In the genomic region with DNA sequence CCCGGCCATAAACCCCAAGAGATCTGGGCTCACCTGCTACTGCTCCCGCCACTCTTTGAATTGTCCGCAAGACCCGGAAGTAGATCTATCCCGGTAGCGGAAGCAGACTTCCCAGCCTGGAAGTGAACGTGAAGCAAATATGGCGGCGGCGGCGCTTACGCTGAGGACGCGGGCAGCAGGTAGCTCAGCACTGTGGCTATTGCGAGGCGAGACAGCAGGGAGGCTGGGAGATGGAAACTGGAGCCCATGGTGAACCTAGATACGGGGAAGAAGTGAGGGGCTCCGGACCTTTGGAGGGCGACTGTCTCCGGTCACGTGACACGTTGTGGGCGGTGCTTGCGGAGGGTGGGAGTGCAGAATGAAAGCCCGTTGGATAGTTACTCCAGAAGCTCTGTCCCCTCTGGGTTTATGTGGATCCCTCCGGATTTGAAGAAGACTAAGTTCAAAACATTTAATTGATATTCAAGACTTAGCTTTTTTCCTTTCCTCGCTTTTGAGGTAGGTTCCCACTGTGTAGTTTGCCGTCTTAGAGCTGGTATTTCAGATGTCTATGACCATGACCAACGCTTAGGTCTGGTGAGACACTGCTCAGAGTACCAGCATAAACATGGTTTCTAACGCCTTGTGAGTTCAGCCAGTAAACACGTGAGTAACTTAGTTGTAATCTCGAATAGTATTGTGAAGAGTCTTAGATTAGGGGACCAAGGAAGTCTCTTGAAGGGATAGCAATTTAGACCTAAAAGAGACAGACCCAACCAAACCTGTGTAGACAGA, we compare ENCODE assay signal across 8 mouse cellular contexts. TPM values are rescaled to one million over a fixed set of nuclear protein-coding genes. Genes with fewer than 3 reads are reported as not detected.
DNase-seq lines count a peak whose midpoint lies in the region; ATAC-seq and TF ChIP-seq lines count a peak whose summit lies in the region.

A gene (plus strand): TSS at position 105 of the 774 bp plus-strand sequence.
A gene (minus strand): TSS at position 302 of the 774 bp plus-strand sequence.

- peak within 1 kb of the TSS; percentile 81 for H3K9ac ChIP-seq in heart, embryonic 11.5 days (ENCODE audit: low read depth, low read length)
- peak within 1 kb of the TSS; percentile 70 for H3K9ac ChIP-seq in kidney, embryonic 15.5 days

- ATAC-seq in heart, embryonic 11.5 days (replicated peaks; ENCODE audit: insufficient number of reproducible peaks, low FRiP score, low TSS enrichment), result peak; percentile 77
- ATAC-seq in kidney, embryonic 15.5 days (replicated peaks; ENCODE audit: low FRiP score), result peak; percentile 88

- peaks cover 6% of the 10 kb centered on the region for H3K79me3 ChIP-seq in C2C12 (ENCODE audit: low read depth)

- peak within 1 kb of the TSS; percentile 86 for H3ac ChIP-seq in C2C12 (ENCODE audit: control insufficient read depth, insufficient read length, low read depth)

- H3K27me3 ChIP-seq in C2C12 (ENCODE audit: control insufficient read depth, insufficient read depth, insufficient read length), result no peaks in the 10 kb centered on the region
- no peaks in the 10 kb centered on the region for H3K27me3 ChIP-seq in heart, embryonic 11.5 days (ENCODE audit: control insufficient read depth, insufficient read depth, low read length)
- no peaks in the 10 kb centered on the region for H3K27me3 ChIP-seq in kidney, embryonic 15.5 days

- peak within 1 kb of the TSS; percentile 48 for H3K4me3 ChIP-seq in C2C12 (ENCODE audit: insufficient read depth, poor library complexity, severe bottlenecking)
- H3K4me3 ChIP-seq in embryonic fibroblast, embryonic 13.5 days (ENCODE audit: insufficient read depth, low read length), result peak within 1 kb of the TSS; percentile 70
- peak within 1 kb of the TSS; percentile 75 for H3K4me3 ChIP-seq in heart, embryonic 11.5 days (ENCODE audit: low read depth, low read length)
- peak within 1 kb of the TSS; percentile 77 for H3K4me3 ChIP-seq in kidney, embryonic 15.5 days (replicated peaks)

- WGBS in heart, embryonic 11.5 days (ENCODE audit: insufficient replicate concordance), result under 1% methylated on average over 32 of the region's 32 CpGs
- 1% methylated on average over 32 of the region's 32 CpGs for WGBS in kidney, embryonic 15.5 days

- peak within 1 kb of the TSS; percentile 83 for H3K4me2 ChIP-seq in heart, embryonic 11.5 days
- H3K4me2 ChIP-seq in kidney, embryonic 15.5 days, result peak within 1 kb of the TSS; percentile 66

- H3K4me1 ChIP-seq in embryonic fibroblast, embryonic 13.5 days (ENCODE audit: control insufficient read depth, insufficient read depth, low read length), result no peaks in the 10 kb centered on the region; the same call in 1 of the 2 replicates
- H3K4me1 ChIP-seq in heart, embryonic 11.5 days (ENCODE audit: control insufficient read depth, insufficient read depth, low read length), result peaks cover 6% of the 10 kb centered on the region
- H3K4me1 ChIP-seq in kidney, embryonic 15.5 days, result peaks cover 21% of the 10 kb centered on the region

- TF ChIP-seq CTCF in C2C12 (IDR thresholded peaks at IDR 0.05; ENCODE audit: control insufficient read depth, insufficient read depth, insufficient read length), result no peak
- TF ChIP-seq CTCF in embryonic fibroblast, embryonic 13.5 days (IDR thresholded peaks at IDR 0.05; ENCODE audit: borderline replicate concordance, insufficient read depth, low read length), result no peak

- no peak; the same call in 1 of the 2 replicates for TF ChIP-seq POLR2A in embryonic fibroblast, embryonic 13.5 days (IDR thresholded peaks at IDR 0.05; ENCODE audit: low read depth, low read length)

- peak within 1 kb of the TSS; percentile 87 for H3K27ac ChIP-seq in embryonic fibroblast, embryonic 13.5 days (ENCODE audit: insufficient read depth, low read length)
- H3K27ac ChIP-seq in heart, embryonic 11.5 days (ENCODE audit: low read depth, low read length), result peak within 1 kb of the TSS; percentile 88
- peak within 1 kb of the TSS; percentile 98 for H3K27ac ChIP-seq in kidney, embryonic 15.5 days

- peaks cover 34% of the 10 kb centered on the region for H3K36me3 ChIP-seq in C2C12 (ENCODE audit: control insufficient read depth, insufficient read depth)
- peaks cover 13% of the 10 kb centered on the region; the same call in 1 of the 2 replicates for H3K36me3 ChIP-seq in heart, embryonic 11.5 days (ENCODE audit: control insufficient read depth, insufficient read depth, low read length)
- peaks cover 51% of the 10 kb centered on the region for H3K36me3 ChIP-seq in kidney, embryonic 15.5 days

- DNase-seq in brain, adult 2 months (ENCODE audit: low read depth, low spot score), result peak; percentile 90
- DNase-seq in liver, result peak; percentile 84
- peak; percentile 52 to 69 for DNase-seq in monocyte, adult 2 months (ENCODE audit: low read depth in 1 of 2, low spot score in 2 of 2)
- DNase-seq in spleen, postnatal 14 days (ENCODE audit: low spot score in 2 of 2), result peak; percentile 68 to 75

- no peaks in the 10 kb centered on the region for H3K9me3 ChIP-seq in heart, embryonic 11.5 days (replicated peaks; ENCODE audit: control insufficient read depth, low read length)
- no peaks in the 10 kb centered on the region for H3K9me3 ChIP-seq in kidney, embryonic 15.5 days (replicated peaks)

- peaks cover 31% of the 10 kb centered on the region for H3K79me2 ChIP-seq in C2C12 (ENCODE audit: control insufficient read depth, insufficient read depth)

TF ChIP-seq in C2C12, 6 proteins besides CTCF, POLR2A, EP300 and RAD21:
- peak; percentile 21 for TF ChIP-seq MYOD1 (IDR thresholded peaks at IDR 0.05; ENCODE audit: control insufficient read depth, insufficient read length, low read depth)
- no peak for TF ChIP-seq FOSL1 (IDR thresholded peaks at IDR 0.05; ENCODE audit: insufficient read depth, low read length, poor library complexity, severe bottlenecking)
- peak; percentile 98 for TF ChIP-seq USF1 (IDR thresholded peaks at IDR 0.05; ENCODE audit: low read depth)

RNA-seq across cellular contexts. Expression of the first gene that starts in this region (rescaled TPM):
- polyA plus RNA-seq in C2C12 (2012; fragmentation: generic; extraction: Trizol), result 57.0 TPM
- 49.9 and 52.0 TPM in 2 replicates for polyA plus RNA-seq in embryonic fibroblast, embryonic 13.5 days (2011; ENCODE audit: insufficient read length, low read depth, missing spikeins)
- 128 and 136 TPM in 2 replicates for polyA plus RNA-seq in heart, embryonic 11.5 days (2014; fragmentation: Nextera tagmentation; extraction: Ambion mirVana)
- 148 and 154 TPM in 2 replicates for polyA plus RNA-seq in kidney, embryonic 15.5 days (2015; fragmentation: Nextera tagmentation; extraction: Ambion mirVana)

RNA-seq across cellular contexts. Expression of the second gene that starts in this region (rescaled TPM):
- polyA plus RNA-seq in C2C12 (2012; fragmentation: generic; extraction: Trizol), result 10.1 TPM
- polyA plus RNA-seq in embryonic fibroblast, embryonic 13.5 days (2011; ENCODE audit: insufficient read length, low read depth, missing spikeins), result 8.1 and 8.9 TPM in 2 replicates
- 17.5 and 17.9 TPM in 2 replicates for polyA plus RNA-seq in heart, embryonic 11.5 days (2014; fragmentation: Nextera tagmentation; extraction: Ambion mirVana)
- 25.9 and 27.1 TPM in 2 replicates for polyA plus RNA-seq in kidney, embryonic 15.5 days (2015; fragmentation: Nextera tagmentation; extraction: Ambion mirVana)

Comparison
In these comparisons a context has a peak if more than half of its experiments do, and no peak if none do; other contexts are left out.
1. Peak in every context shown above with its lines: DNase-seq, ATAC-seq, H3K4me3 ChIP-seq and H3K27ac ChIP-seq.